Mouse (Mus musculus) neural tube, embryonic 12.5 days (tissue): ENCODE results near the gene Ank. TPM values are rescaled to one million over a fixed set of nuclear protein-coding genes. Genes with fewer than 3 reads are reported as not detected.

Source experiments
- ATAC-seq: fragments of 200-750 bp; cut with Nextera tagmentation; 2 replicates; pipeline ENCODE4 v1.8.0; 2017; ENCODE audit warnings: low read depth, mild to moderate bottlenecking, moderate TSS enrichment, moderate library complexity; ENCODE audit not compliant: low FRiP score
- H3K27ac ChIP-seq: fragments of 300-500 bp; sonication (generic); 2 replicates; pipeline ENCODE4 v1.5.1; 2016
- H3K27me3 ChIP-seq: fragments of 300-500 bp; sonication (generic); replicated peaks from 2 replicates; pipeline ENCODE4 v1.6.1; 2016; ENCODE audit warnings: mild to moderate bottlenecking
- H3K36me3 ChIP-seq: fragments of 300-500 bp; sonication (generic); 2 replicates; pipeline ENCODE4 v1.6.1; 2016; ENCODE audit warnings: mild to moderate bottlenecking
- H3K4me1 ChIP-seq: fragments of 300-500 bp; sonication (generic); 2 replicates; pipeline ENCODE4 v1.6.1; 2016
- H3K4me2 ChIP-seq: fragments of 300-500 bp; sonication (generic); replicated peaks from 2 replicates; pipeline ENCODE4 v1.6.1; 2016; ENCODE audit warnings: mild to moderate bottlenecking
- H3K4me3 ChIP-seq: fragments of 300-500 bp; sonication (generic); 2 replicates; pipeline ENCODE4 v1.5.1; 2016
- H3K9ac ChIP-seq: fragments of 300-500 bp; sonication (generic); 2 replicates; pipeline ENCODE4 v1.6.1; 2016; ENCODE audit warnings: mild to moderate bottlenecking
- H3K9me3 ChIP-seq: fragments of 300-500 bp; sonication (generic); 2 replicates; pipeline ENCODE4 v1.6.1; 2016; ENCODE audit warnings: mild to moderate bottlenecking
- WGBS: fragments of 180-500 bp; shearing (Covaris S2); methylation state at CpG from one replicate; pipeline ENCODE4 v1.1.7; 2016; 5-methylcytosine and 5-hydroxymethylcytosine counted together
- polyA plus RNA-seq: library from polyadenylated mRNA; unstranded; fragments of >200 nt; fragmentation: Nextera tagmentation; extraction: Ambion mirVana; gene quantifications from 2 replicates; pipeline ENCODE4 v1.2.1, GENCODE M21; 2016

Gene Ank
- polyA plus RNA-seq, 1 experiment from 2014 or later = 12.3 TPM

GRCm38 (mm10) chr15:27600524-27600923 is 134.0 kb downstream of the Ank start:
- Histone ChIP-seq H3K27ac (no peak overlapping the region), H3K9ac (no peak overlapping the region), H3K9me3 (no peaks in the 10 kb centered on the region), H3K36me3 (peaks cover 27% of the 10 kb centered on the region), H3K4me2 (no peak overlapping the region), H3K4me3 (no peak overlapping the region), H3K27me3 (no peaks in the 10 kb centered on the region), H3K4me1 (0 out of 2 replicates have a peak, but pooled peaks cover 2% of the 10 kb centered on the region)
- WGBS = 93% methylated on average over 5 of the region's 5 CpGs
- ATAC-seq = no peak

GRCm38 (mm10) chr15:27604558-27604957 is 138.1 kb downstream of the Ank start:
- no peak for ATAC-seq
- Histone ChIP-seq H3K27me3 (no peaks in the 10 kb centered on the region), H3K9me3 (no peaks in the 10 kb centered on the region), H3K4me3 (no peak overlapping the region), H3K4me1 (no peaks in the 10 kb centered on the region), H3K36me3 (peaks cover 35% of the 10 kb centered on the region), H3K27ac (no peak overlapping the region), H3K4me2 (no peak overlapping the region), H3K9ac (no peak overlapping the region)
- WGBS = 90% methylated on average over 3 of the region's 3 CpGs

GRCm38 (mm10) chr15:27605252-27605651 is 138.8 kb downstream of the Ank start:
- Histone ChIP-seq H3K4me1 (no peaks in the 10 kb centered on the region), H3K9ac (no peak overlapping the region), H3K36me3 (peaks cover 32% of the 10 kb centered on the region), H3K4me3 (no peak overlapping the region), H3K27ac (no peak overlapping the region), H3K9me3 (no peaks in the 10 kb centered on the region), H3K27me3 (no peaks in the 10 kb centered on the region), H3K4me2 (no peak overlapping the region)
- no peak for ATAC-seq
- 81% methylated on average over 3 of the region's 3 CpGs for WGBS

- WGBS = 80% methylated on average over 4 of the region's 4 CpGs
These were observed 143.1 kb downstream of the Ank start for GRCm38 (mm10) chr15:27609554-27609953.

GRCm38 (mm10) chr15:27612533-27613221 is 146.2 kb downstream of the Ank start:
- no peak overlapping the region for H3K9ac ChIP-seq
- H3K36me3 ChIP-seq = peaks cover 27% of the 10 kb centered on the region
- peak; percentile 93 for ATAC-seq

More at GRCm38 (mm10) chr15:27609554-27609953, 143.1 kb downstream of the Ank start:
- no peaks in the 10 kb centered on the region for H3K9me3 ChIP-seq
- no peaks in the 10 kb centered on the region for H3K27me3 ChIP-seq
- no peaks in the 10 kb centered on the region for H3K4me1 ChIP-seq
- H3K9ac ChIP-seq = no peak overlapping the region
- H3K27ac ChIP-seq = no peak overlapping the region
- no peak for ATAC-seq
- H3K4me3 ChIP-seq = no peak overlapping the region
- H3K36me3 ChIP-seq = peaks cover 36% of the 10 kb centered on the region
- no peak overlapping the region for H3K4me2 ChIP-seq

GRCm38 (mm10) chr15:27613255-27613654 is 146.8 kb downstream of the Ank start:
- no peaks in the 10 kb centered on the region for H3K9me3 ChIP-seq
- H3K27ac ChIP-seq = no peak overlapping the region
- H3K27me3 ChIP-seq = no peaks in the 10 kb centered on the region
- ATAC-seq = peak; percentile 36; the same call in 1 of the 2 replicates
- WGBS = 94% methylated on average over 4 of the region's 4 CpGs
- H3K4me2 ChIP-seq = no peak overlapping the region
- H3K9ac ChIP-seq = no peak overlapping the region
- peaks cover 29% of the 10 kb centered on the region for H3K36me3 ChIP-seq
- no peak overlapping the region for H3K4me3 ChIP-seq
- H3K4me1 ChIP-seq = no peaks in the 10 kb centered on the region

More at GRCm38 (mm10) chr15:27612533-27613221, 146.2 kb downstream of the Ank start:
- H3K27me3 ChIP-seq = no peaks in the 10 kb centered on the region
- no peaks in the 10 kb centered on the region for H3K9me3 ChIP-seq
- no peak overlapping the region for H3K27ac ChIP-seq
- H3K4me1 ChIP-seq = no peaks in the 10 kb centered on the region
- no peak overlapping the region for H3K4me2 ChIP-seq
- 33% methylated on average over 6 of the region's 6 CpGs for WGBS
- H3K4me3 ChIP-seq = no peak overlapping the region

- no peaks in the 10 kb centered on the region for H3K27me3 ChIP-seq
- H3K9me3 ChIP-seq = no peaks in the 10 kb centered on the region
- peaks cover 28% of the 10 kb centered on the region for H3K36me3 ChIP-seq
- no peak for ATAC-seq
- H3K4me2 ChIP-seq = no peak overlapping the region
- no peaks in the 10 kb centered on the region for H3K4me1 ChIP-seq
- H3K27ac ChIP-seq = no peak overlapping the region
- H3K4me3 ChIP-seq = no peak overlapping the region
- no peak overlapping the region for H3K9ac ChIP-seq
- 90% methylated on average over 4 of the region's 4 CpGs for WGBS
These were observed 149.7 kb downstream of the Ank start for GRCm38 (mm10) chr15:27616159-27616558.

- Histone ChIP-seq H3K36me3 (peaks cover 27% of the 10 kb centered on the region), H3K4me3 (no peak overlapping the region)
- WGBS = 89% methylated on average over 3 of the region's 3 CpGs
These were observed 150.8 kb downstream of the Ank start for GRCm38 (mm10) chr15:27617227-27617626.

GRCm38 (mm10) chr15:27618778-27619533 is 152.5 kb downstream of the Ank start:
- peaks cover 34% of the 10 kb centered on the region for H3K36me3 ChIP-seq
- no peak for ATAC-seq
- 92% methylated on average over 6 of the region's 6 CpGs for WGBS
- no peak overlapping the region for H3K4me3 ChIP-seq
- no peak overlapping the region for H3K27ac ChIP-seq
- H3K4me1 ChIP-seq = no peaks in the 10 kb centered on the region
- no peak overlapping the region for H3K9ac ChIP-seq
- H3K27me3 ChIP-seq = no peaks in the 10 kb centered on the region
- no peak overlapping the region for H3K4me2 ChIP-seq
- H3K9me3 ChIP-seq = no peaks in the 10 kb centered on the region

More at GRCm38 (mm10) chr15:27617227-27617626, 150.8 kb downstream of the Ank start:
- Histone ChIP-seq H3K9ac (no peak overlapping the region), H3K4me1 (no peaks in the 10 kb centered on the region), H3K27me3 (no peaks in the 10 kb centered on the region), H3K9me3 (no peaks in the 10 kb centered on the region), H3K4me2 (no peak overlapping the region), H3K27ac (no peak overlapping the region)
- ATAC-seq = no peak

- no peak overlapping the region for H3K27ac ChIP-seq
- H3K27me3 ChIP-seq = no peaks in the 10 kb centered on the region
- H3K9me3 ChIP-seq = no peaks in the 10 kb centered on the region
- H3K36me3 ChIP-seq = peaks cover 30% of the 10 kb centered on the region
- H3K4me3 ChIP-seq = no peak overlapping the region
- no peak overlapping the region for H3K9ac ChIP-seq
- no peak overlapping the region for H3K4me2 ChIP-seq
- ATAC-seq = no peak
- H3K4me1 ChIP-seq = no peaks in the 10 kb centered on the region
- 75% methylated on average over 3 of the region's 3 CpGs for WGBS
These were observed 153.2 kb downstream of the Ank start for GRCm38 (mm10) chr15:27619683-27620082.

GRCm38 (mm10) chr15:27620475-27621185 is 154.2 kb downstream of the Ank start:
- Histone ChIP-seq H3K4me2 (no peak overlapping the region), H3K27me3 (no peaks in the 10 kb centered on the region), H3K9ac (no peak overlapping the region), H3K4me1 (no peaks in the 10 kb centered on the region), H3K36me3 (peaks cover 29% of the 10 kb centered on the region), H3K9me3 (no peaks in the 10 kb centered on the region), H3K27ac (no peak overlapping the region), H3K4me3 (no peak overlapping the region)
- 87% methylated on average over 6 of the region's 6 CpGs for WGBS
- ATAC-seq = no peak

- H3K4me2 ChIP-seq = no peak overlapping the region
- H3K9ac ChIP-seq = no peak overlapping the region
- H3K36me3 ChIP-seq = peaks cover 30% of the 10 kb centered on the region
- 96% methylated on average over 6 of the region's 6 CpGs for WGBS
- no peaks in the 10 kb centered on the region for H3K9me3 ChIP-seq
- H3K27ac ChIP-seq = no peak overlapping the region
- no peak overlapping the region for H3K4me3 ChIP-seq
- H3K4me1 ChIP-seq = 0 out of 2 replicates have a peak, but pooled peaks cover 3% of the 10 kb centered on the region
- H3K27me3 ChIP-seq = no peaks in the 10 kb centered on the region
- no peak for ATAC-seq
These were observed 156.8 kb downstream of the Ank start for GRCm38 (mm10) chr15:27623286-27623685.
